Mouse (Mus musculus) embryonic facial prominence, embryonic 13.5 days (tissue): Measurements from ENCODE around the gene Gprc5d. TPM values are rescaled to one million over a fixed set of nuclear protein-coding genes. Genes with fewer than 3 reads are reported as not detected.

Experiments
- ATAC-seq: fragments of 200-750 bp; cut with Nextera tagmentation; 2 replicates; pipeline ENCODE4 v1.8.0; 2017; ENCODE audit warnings: low read depth; ENCODE audit not compliant: insufficient number of reproducible peaks, insufficient read depth, low FRiP score, low TSS enrichment
- H3K27ac ChIP-seq: fragments of 300-500 bp; sonication (generic); 2 replicates; pipeline ENCODE4 v1.5.1; 2015; ENCODE audit warnings: moderate library complexity, mild to moderate bottlenecking, inconsistent platforms
- H3K27me3 ChIP-seq: fragments of 300-500 bp; sonication (generic); 2 replicates; pipeline ENCODE4 v1.6.1; 2015; ENCODE audit warnings: mild to moderate bottlenecking, inconsistent platforms
- H3K36me3 ChIP-seq: fragments of 300-500 bp; sonication (generic); 2 replicates; pipeline ENCODE4 v1.6.1; 2015; ENCODE audit warnings: mild to moderate bottlenecking, inconsistent platforms
- H3K4me1 ChIP-seq: fragments of 300-500 bp; sonication (generic); 2 replicates; pipeline ENCODE4 v1.6.1; 2015; ENCODE audit warnings: inconsistent platforms
- H3K4me2 ChIP-seq: fragments of 300-500 bp; sonication (generic); 2 replicates; pipeline ENCODE4 v1.6.1; 2015; ENCODE audit warnings: moderate library complexity, mild to moderate bottlenecking, inconsistent platforms
- H3K4me3 ChIP-seq: fragments of 300-500 bp; sonication (generic); 2 replicates; pipeline ENCODE4 v1.5.1; 2015; ENCODE audit warnings: mild to moderate bottlenecking, inconsistent platforms
- H3K9ac ChIP-seq: fragments of 300-500 bp; sonication (generic); 2 replicates; pipeline ENCODE4 v1.6.1; 2015; ENCODE audit warnings: mild to moderate bottlenecking, inconsistent platforms
- H3K9me3 ChIP-seq: fragments of 300-500 bp; sonication (generic); 2 replicates; pipeline ENCODE4 v1.6.1; 2016; ENCODE audit warnings: inconsistent platforms
- WGBS: fragments of 180-500 bp; shearing (Covaris S2); methylation state at CpG from one replicate; pipeline ENCODE4 v1.1.7; 2015; ENCODE audit warnings: mixed read lengths; 5-methylcytosine and 5-hydroxymethylcytosine counted together
- polyA plus RNA-seq: library from polyadenylated mRNA; unstranded; fragments of >200 nt; fragmentation: Nextera tagmentation; extraction: Ambion mirVana; gene quantifications from 2 replicates; pipeline ENCODE4 v1.2.1, GENCODE M21; 2015

Gprc5d gene
- polyA plus RNA-seq, 1 experiment from 2014 or later = not detected

GRCm38 (mm10) chr6:135065236-135065957 is 52.7 kb downstream of the Gprc5d start, which contains the start of gene Gprc5a:
Gene Gprc5a, plus strand, starts transcription at chr6:135065651.
- no peaks in the 10 kb centered on the region for H3K9me3 ChIP-seq
- no peak; the same call in 1 of the 2 replicates for ATAC-seq
- WGBS = under 1% methylated on average over 44 of the region's 44 CpGs
- peaks cover 19% of the 10 kb centered on the region for H3K4me1 ChIP-seq
- H3K4me2 ChIP-seq = peak within 1 kb of the TSS; percentile 75
- peaks cover 32% of the 10 kb centered on the region for H3K27me3 ChIP-seq
- peak within 1 kb of the TSS; percentile 64 for H3K9ac ChIP-seq
- H3K27ac ChIP-seq = no peak within 1 kb of the TSS
- H3K4me3 ChIP-seq = peak within 1 kb of the TSS; percentile 49
- no peaks in the 10 kb centered on the region for H3K36me3 ChIP-seq

GRCm38 (mm10) chr6:135064621-135065020 is 53.5 kb downstream of the Gprc5d start:
- 56% methylated on average over 12 of the region's 12 CpGs for WGBS
- H3K4me2 ChIP-seq = peak overlapping the region; percentile 75

GRCm38 (mm10) chr6:135060728-135061127 is 57.4 kb downstream of the Gprc5d start:
- H3K27ac ChIP-seq = no peak overlapping the region
- H3K9ac ChIP-seq = no peak overlapping the region
- H3K4me3 ChIP-seq = no peak overlapping the region
- ATAC-seq = no peak
- WGBS = 93% methylated on average over 4 of the region's 4 CpGs
- no peaks in the 10 kb centered on the region for H3K9me3 ChIP-seq
- H3K4me1 ChIP-seq = peaks cover 7% of the 10 kb centered on the region; the same call in 1 of the 2 replicates
- no peak overlapping the region for H3K4me2 ChIP-seq
- H3K27me3 ChIP-seq = peaks cover 18% of the 10 kb centered on the region
- H3K36me3 ChIP-seq = no peaks in the 10 kb centered on the region

More at GRCm38 (mm10) chr6:135064621-135065020, 53.5 kb downstream of the Gprc5d start:
- no peak overlapping the region for H3K4me3 ChIP-seq
- H3K36me3 ChIP-seq = no peaks in the 10 kb centered on the region
- H3K9me3 ChIP-seq = no peaks in the 10 kb centered on the region
- H3K27me3 ChIP-seq = peaks cover 32% of the 10 kb centered on the region
- no peak overlapping the region for H3K9ac ChIP-seq
- no peak for ATAC-seq
- no peak overlapping the region for H3K27ac ChIP-seq
- H3K4me1 ChIP-seq = peaks cover 19% of the 10 kb centered on the region

Other genes starting within 250 kb of the Gprc5d start
- 9.1 TPM in 2 replicates for gene Gpr19, start 219.7 kb downstream of the Gprc5d start, polyA plus RNA-seq
- gene Cdkn1b, start 197.9 kb downstream of the Gprc5d start, polyA plus RNA-seq = 18.9 and 24.4 TPM in 2 replicates
- 3.8 and 4.2 TPM in 2 replicates for gene Apold1, start 136.6 kb downstream of the Gprc5d start, polyA plus RNA-seq
- 124 and 125 TPM in 2 replicates for gene Ddx47, start 106.7 kb downstream of the Gprc5d start, polyA plus RNA-seq
- 1.8 TPM in 2 replicates for gene Gprc5a, start 52.6 kb downstream of the Gprc5d start, polyA plus RNA-seq
- gene Fam234b, start 79.7 kb upstream of the Gprc5d start, polyA plus RNA-seq = 23.4 and 27.5 TPM in 2 replicates
- 7.5 TPM in 2 replicates for gene Hebp1, start 79.7 kb upstream of the Gprc5d start, polyA plus RNA-seq
- gene Gsg1, start 136.1 kb upstream of the Gprc5d start, polyA plus RNA-seq = 0.25 and 0.65 TPM in 2 replicates
- gene Pbp2, start 192.1 kb upstream of the Gprc5d start, polyA plus RNA-seq = not detected in 2 replicates
- gene Emp1, start 244.3 kb upstream of the Gprc5d start, polyA plus RNA-seq = 71.9 and 84.0 TPM in 2 replicates